In the genomic region with DNA sequence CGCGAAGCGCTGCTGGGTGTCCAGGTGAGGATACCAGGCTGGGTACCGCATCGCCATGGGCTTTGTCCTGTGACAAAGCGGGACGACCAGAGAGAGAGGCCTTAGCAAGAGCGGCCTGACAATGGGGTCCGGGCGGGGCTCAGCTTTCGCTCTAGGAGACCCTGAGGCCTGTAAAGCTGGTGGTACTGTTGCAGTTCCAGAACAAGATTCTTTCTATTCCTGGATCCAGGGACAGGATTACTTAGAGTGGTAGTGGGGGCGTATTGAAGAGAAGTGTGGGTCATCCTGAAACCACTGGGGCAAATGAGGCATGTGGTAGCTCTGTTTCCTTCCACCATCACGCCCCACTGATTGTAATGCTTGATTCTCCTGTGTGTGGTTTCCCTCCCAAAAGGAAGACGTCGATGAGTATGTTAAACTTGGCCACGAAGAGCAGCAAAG, we compare ENCODE assay signal across 8 mouse cellular contexts. TPM values are rescaled to one million over a fixed set of nuclear protein-coding genes. Genes with fewer than 3 reads are reported as not detected.
DNase-seq lines count a peak whose midpoint lies in the region; ATAC-seq and TF ChIP-seq lines count a peak whose summit lies in the region.

No protein-coding gene starts in this region.

- no peak for DNase-seq in heart, adult 2 months
- no peak for DNase-seq in heart, adult 18-20 months
- peak; percentile 56 for DNase-seq in CH12.LX (ENCODE audit: extremely low read depth)
- no peak for DNase-seq in stomach, postnatal 0 days (ENCODE audit: low spot score)
- no peak for DNase-seq in frontal cortex, postnatal 36 days (ENCODE audit: low spot score in 2 of 2)
- DNase-seq in spleen, postnatal 10 days (ENCODE audit: low spot score in 2 of 2), result no peak

- dilution Hi-C loops in CH12.LX (cut with MboI; ENCODE audit: extremely low pct_ligation_motif_present, extremely low pct_unique_long_range_greater_than_20kb, low sequenced_read_pairs), result no loop called here

- H3K9ac ChIP-seq in heart, adult 2 months (ENCODE audit: low read depth, low read length), result peak overlapping the region; percentile 93
- peak overlapping the region; percentile 58 for H3K9ac ChIP-seq in CH12.LX (ENCODE audit: insufficient read depth, low read depth)
- peak overlapping the region; percentile 92 for H3K9ac ChIP-seq in forebrain, embryonic 12.5 days
- peak overlapping the region; percentile 88 for H3K9ac ChIP-seq in liver, embryonic 12.5 days
- peak overlapping the region; percentile 93 for H3K9ac ChIP-seq in stomach, postnatal 0 days (ENCODE audit: low read length)

- H3K4me3 ChIP-seq in heart, adult 2 months, result peak overlapping the region; percentile 88
- peak overlapping the region; percentile 50 to 77 (median 71) for H3K4me3 ChIP-seq in CH12.LX (replicated peaks in 1 of 3; ENCODE audit: low read depth in 2 of 3, low read length in 2 of 3, poor library complexity in 1 of 3)
- H3K4me3 ChIP-seq in forebrain, embryonic 12.5 days (replicated peaks), result peak overlapping the region; percentile 66
- peak overlapping the region; percentile 77 for H3K4me3 ChIP-seq in liver, embryonic 12.5 days
- peak overlapping the region; percentile 81 for H3K4me3 ChIP-seq in stomach, postnatal 0 days (ENCODE audit: low read depth, low read length)

- TF ChIP-seq POLR2A in heart, adult 2 months (IDR thresholded peaks at IDR 0.05; ENCODE audit: insufficient read depth, low read depth, low read length), result no peak
- TF ChIP-seq POLR2A in CH12.LX (IDR thresholded peaks at IDR 0.05; ENCODE audit: low read depth, low read length), result no peak; the same call in 1 of the 2 replicates

- in situ Hi-C loops in CH12.LX (cut with MboI; ENCODE audit: low pct_ligation_motif_present, low pct_unique_long_range_greater_than_20kb, low sequenced_read_pairs), result no loop called here

- H3K9me3 ChIP-seq in CH12.LX (replicated peaks; ENCODE audit: low read length), result no peaks in the 10 kb centered on the region
- H3K9me3 ChIP-seq in forebrain, embryonic 12.5 days, result no peaks in the 10 kb centered on the region
- H3K9me3 ChIP-seq in liver, embryonic 12.5 days (replicated peaks), result no peaks in the 10 kb centered on the region
- no peaks in the 10 kb centered on the region for H3K9me3 ChIP-seq in stomach, postnatal 0 days (ENCODE audit: control insufficient read depth, low read length)

- no peaks in the 10 kb centered on the region for H3K27me3 ChIP-seq in heart, adult 2 months (ENCODE audit: control insufficient read depth, insufficient read depth, low read length)
- peaks cover 3% of the 10 kb centered on the region for H3K27me3 ChIP-seq in CH12.LX (replicated peaks)
- H3K27me3 ChIP-seq in forebrain, embryonic 12.5 days, result no peaks in the 10 kb centered on the region
- H3K27me3 ChIP-seq in liver, embryonic 12.5 days (replicated peaks), result no peaks in the 10 kb centered on the region
- H3K27me3 ChIP-seq in stomach, postnatal 0 days (ENCODE audit: control insufficient read depth, insufficient read depth, low read length), result no peaks in the 10 kb centered on the region

- peaks cover 2% of the 10 kb centered on the region for H3K4me1 ChIP-seq in heart, adult 2 months (ENCODE audit: control insufficient read depth, insufficient read depth, low read length)
- H3K4me1 ChIP-seq in CH12.LX (ENCODE audit: control insufficient read depth in 1 of 2, insufficient read depth in 2 of 2), result peaks cover 4 to 18% of the 10 kb centered on the region in 2 experiments; a peak in 3 of 4 replicates
- H3K4me1 ChIP-seq in forebrain, embryonic 12.5 days, result peaks cover 14% of the 10 kb centered on the region
- peaks cover 12% of the 10 kb centered on the region for H3K4me1 ChIP-seq in liver, embryonic 12.5 days
- H3K4me1 ChIP-seq in stomach, postnatal 0 days (replicated peaks; ENCODE audit: control insufficient read depth, insufficient read depth), result no peaks in the 10 kb centered on the region

- no peak for TF ChIP-seq EP300 in heart, adult 2 months (IDR thresholded peaks at IDR 0.05; ENCODE audit: insufficient read depth, low read depth, low read length)
- TF ChIP-seq EP300 in CH12.LX (IDR thresholded peaks at IDR 0.05; ENCODE audit: low read length), result 0 out of 2 replicates have a peak, but pooled peaks have one; percentile 30
- TF ChIP-seq EP300 in stomach, postnatal 0 days (optimal IDR thresholded peaks at IDR 0.05), result no peak

- H3K27ac ChIP-seq in heart, adult 2 months, result peak overlapping the region; percentile 87
- H3K27ac ChIP-seq in CH12.LX (ENCODE audit: insufficient read depth, low read depth), result peak overlapping the region; percentile 57
- H3K27ac ChIP-seq in forebrain, embryonic 12.5 days, result peak overlapping the region; percentile 98
- H3K27ac ChIP-seq in liver, embryonic 12.5 days, result peak overlapping the region; percentile 78
- H3K27ac ChIP-seq in stomach, postnatal 0 days (replicated peaks), result peak overlapping the region; percentile 95

- peaks cover 10% of the 10 kb centered on the region for H3K36me3 ChIP-seq in heart, adult 2 months (ENCODE audit: control insufficient read depth, insufficient read depth, low read length)
- peaks cover 8 to 21% of the 10 kb centered on the region in 2 experiments for H3K36me3 ChIP-seq in CH12.LX (replicated peaks in 1 of 2; ENCODE audit: control insufficient read depth in 1 of 2, insufficient read depth in 1 of 2, low read length in 1 of 2)
- peaks cover 14% of the 10 kb centered on the region for H3K36me3 ChIP-seq in forebrain, embryonic 12.5 days (replicated peaks)
- H3K36me3 ChIP-seq in liver, embryonic 12.5 days, result peaks cover 13% of the 10 kb centered on the region; the same call in 1 of the 2 replicates
- H3K36me3 ChIP-seq in stomach, postnatal 0 days (ENCODE audit: control insufficient read depth, insufficient read depth, low read length), result no peaks in the 10 kb centered on the region; the same call in 1 of the 2 replicates

- H3K79me2 ChIP-seq in heart, adult 2 months (replicated peaks; ENCODE audit: control insufficient read depth, insufficient read depth, low read length), result 0 out of 2 replicates have a peak, but pooled peaks cover 1% of the 10 kb centered on the region
- no peaks in the 10 kb centered on the region for H3K79me2 ChIP-seq in CH12.LX (replicated peaks; ENCODE audit: control insufficient read depth, extremely low read depth, insufficient read depth, poor library complexity, severe bottlenecking)

- TF ChIP-seq CTCF in heart, adult 2 months (IDR thresholded peaks at IDR 0.05), result no peak
- TF ChIP-seq CTCF in CH12.LX (conservative IDR thresholded peaks at IDR 0.05 in 1 of 2, IDR thresholded peaks at IDR 0.05 in 1 of 2; ENCODE audit: low read depth in 2 of 2, low read length in 2 of 2), result no peak
- TF ChIP-seq CTCF in stomach, postnatal 0 days (IDR thresholded peaks at IDR 0.05; ENCODE audit: low read depth), result no peak

- peak overlapping the region; percentile 58; the same call in 1 of the 2 replicates for H3K4me2 ChIP-seq in CH12.LX (ENCODE audit: insufficient read depth, low read depth, poor library complexity, severe bottlenecking)
- peak overlapping the region; percentile 67 for H3K4me2 ChIP-seq in forebrain, embryonic 12.5 days
- peak overlapping the region; percentile 95 for H3K4me2 ChIP-seq in liver, embryonic 12.5 days
- H3K4me2 ChIP-seq in stomach, postnatal 0 days (replicated peaks; ENCODE audit: low read depth), result peak overlapping the region; percentile 81

- intact Hi-C loops in heart, adult 2 months (cut with DNase I), result no loop called here

- TF ChIP-seq RAD21 in CH12.LX (IDR thresholded peaks at IDR 0.05; ENCODE audit: low read depth, low read length), result no peak

- WGBS in heart, adult 2 months, result under 1% methylated on average over 16 of the region's 16 CpGs
- WGBS in forebrain, embryonic 12.5 days, result under 1% methylated on average over 16 of the region's 16 CpGs
- WGBS in liver, embryonic 12.5 days (ENCODE audit: insufficient replicate concordance), result 1% methylated on average over 16 of the region's 16 CpGs
- 0% methylated on average over 16 of the region's 16 CpGs for WGBS in stomach, postnatal 0 days

- ATAC-seq in forebrain, embryonic 12.5 days (ENCODE audit: low FRiP score), result no peak; the same call in 1 of the 2 replicates
- no peak for ATAC-seq in liver, embryonic 12.5 days
- ATAC-seq in stomach, postnatal 0 days (ENCODE audit: low FRiP score, low TSS enrichment), result no peak

TF ChIP-seq in CH12.LX, 34 proteins besides CTCF, POLR2A, EP300 and RAD21 (continues in another document):
- TF ChIP-seq GABPA (IDR thresholded peaks at IDR 0.05; ENCODE audit: insufficient replicate concordance, low read depth, low read length), result no peak
- no peak; the same call in 1 of the 2 replicates for TF ChIP-seq ETS1 (conservative IDR thresholded peaks at IDR 0.05; ENCODE audit: low read depth, low read length)

RNA-seq across cellular contexts. Expression of a gene that starts 0.6 kb away (rescaled TPM):
- 10 to 100 TPM; 31.0 to 31.9 TPM for total RNA-seq in heart, adult 2 months (2021)
- polyA plus RNA-seq in heart, adult 2 months (2012; rRNA removed), result 17.1 and 32.4 TPM in 2 replicates
- total RNA-seq in heart, adult 18-20 months (2021), result 10 to 100 TPM; 29.7 to 32.8 TPM
- total RNA-seq in CH12.LX (2012; rRNA removed) (16.8 and 18.5 TPM in 2 replicates), CH12.LX (2014; rRNA removed) (56.6 and 66.4 TPM in 2 replicates)
- polyA plus RNA-seq in CH12.LX (2012; ENCODE audit: insufficient read length, low read depth), result 28.6 and 30.8 TPM in 2 replicates
- 354 and 355 TPM in 2 replicates for polyA plus RNA-seq in forebrain, embryonic 12.5 days (2016; fragmentation: Nextera tagmentation; extraction: Ambion mirVana)
- polyA plus RNA-seq in liver, embryonic 12.5 days (2016; fragmentation: Nextera tagmentation; extraction: Ambion mirVana), result 48.9 and 50.5 TPM in 2 replicates
- 95.7 and 98.1 TPM in 2 replicates for polyA plus RNA-seq in stomach, postnatal 0 days (2015; fragmentation: Nextera tagmentation; extraction: Ambion mirVana)

RNA-seq across cellular contexts. Expression of a gene that starts 31.9 kb away (rescaled TPM):
- not detected for total RNA-seq in heart, adult 2 months (2021)
- not detected in 2 replicates for polyA plus RNA-seq in heart, adult 2 months (2012; rRNA removed)
- not detected for total RNA-seq in heart, adult 18-20 months (2021)
- not detected in 2 replicates for total RNA-seq in CH12.LX (2012; rRNA removed)
- total RNA-seq in CH12.LX (2014; rRNA removed), result not detected in 2 replicates
- polyA plus RNA-seq in CH12.LX (2012; ENCODE audit: insufficient read length, low read depth), result not detected in 2 replicates
- not detected in 2 replicates for polyA plus RNA-seq in forebrain, embryonic 12.5 days (2016; fragmentation: Nextera tagmentation; extraction: Ambion mirVana)
- not detected in 2 replicates for polyA plus RNA-seq in liver, embryonic 12.5 days (2016; fragmentation: Nextera tagmentation; extraction: Ambion mirVana)
- polyA plus RNA-seq in stomach, postnatal 0 days (2015; fragmentation: Nextera tagmentation; extraction: Ambion mirVana), result not detected in 2 replicates

RNA-seq across cellular contexts. Expression of a gene that starts 47.6 kb away (rescaled TPM):
- 1 to 10 TPM; 1.5 TPM for total RNA-seq in heart, adult 2 months (2021)
- 2.8 and 4.0 TPM in 2 replicates for polyA plus RNA-seq in heart, adult 2 months (2012; rRNA removed)
- 1 to 10 TPM in 1 of 2 experiments, under 1 TPM in 1; 0.74 to 2.0 TPM for total RNA-seq in heart, adult 18-20 months (2021)
- total RNA-seq in CH12.LX (2012; rRNA removed), result 8.1 and 9.3 TPM in 2 replicates
- 15.6 and 17.5 TPM in 2 replicates for total RNA-seq in CH12.LX (2014; rRNA removed)
- 32.0 and 38.2 TPM in 2 replicates for polyA plus RNA-seq in CH12.LX (2012; ENCODE audit: insufficient read length, low read depth)
- polyA plus RNA-seq in forebrain, embryonic 12.5 days (2016; fragmentation: Nextera tagmentation; extraction: Ambion mirVana), result 0.54 and 0.59 TPM in 2 replicates
- polyA plus RNA-seq in liver, embryonic 12.5 days (2016; fragmentation: Nextera tagmentation; extraction: Ambion mirVana), result 3.2 and 3.7 TPM in 2 replicates
- 3.9 and 5.0 TPM in 2 replicates for polyA plus RNA-seq in stomach, postnatal 0 days (2015; fragmentation: Nextera tagmentation; extraction: Ambion mirVana)
